Mouse (Mus musculus) cerebellum, adult 2 months (tissue): ENCODE data around the gene C1qtnf2.

Source experiments
- CTCF ChIP-seq: fragments of 200-500 bp; IDR thresholded peaks from 2 replicates; pipeline ENCODE4 v1.5.1; 2011; ENCODE audit warnings: low read depth, mild to moderate bottlenecking, control low read depth, low read length, moderate library complexity, borderline replicate concordance; ENCODE audit not compliant: insufficient read depth
- POLR2A ChIP-seq: fragments of 200-500 bp; IDR thresholded peaks from 2 replicates; pipeline ENCODE4 v1.6.1; 2011; ENCODE audit warnings: low read length, control low read depth, borderline replicate concordance; ENCODE audit not compliant: insufficient read depth

DNA sequence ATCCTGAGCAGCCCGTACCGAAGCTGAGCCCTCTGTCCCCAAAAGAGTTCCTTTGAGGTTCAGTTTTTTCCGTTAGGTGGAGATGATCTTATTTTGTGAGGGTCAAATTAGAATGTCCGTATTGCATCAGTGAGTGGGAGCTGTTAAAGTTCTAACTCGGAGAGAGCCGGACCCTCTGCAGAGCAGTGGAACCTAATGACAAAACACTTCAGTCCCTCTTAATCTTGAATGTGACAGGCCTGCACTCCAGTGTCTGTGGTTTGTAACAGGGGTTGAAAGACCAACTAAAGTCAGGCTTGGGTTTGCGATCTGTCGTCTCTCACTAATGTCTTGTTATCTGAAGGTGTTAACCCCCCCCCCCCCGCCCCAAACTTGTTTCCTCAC is 40.1 kb upstream of the C1qtnf2 start:
- TF ChIP-seq CTCF (no peak), POLR2A (no peak)
